Mouse (Mus musculus): ENCODE data around the gene Ccnc.

The Ccnc gene

DNA sequence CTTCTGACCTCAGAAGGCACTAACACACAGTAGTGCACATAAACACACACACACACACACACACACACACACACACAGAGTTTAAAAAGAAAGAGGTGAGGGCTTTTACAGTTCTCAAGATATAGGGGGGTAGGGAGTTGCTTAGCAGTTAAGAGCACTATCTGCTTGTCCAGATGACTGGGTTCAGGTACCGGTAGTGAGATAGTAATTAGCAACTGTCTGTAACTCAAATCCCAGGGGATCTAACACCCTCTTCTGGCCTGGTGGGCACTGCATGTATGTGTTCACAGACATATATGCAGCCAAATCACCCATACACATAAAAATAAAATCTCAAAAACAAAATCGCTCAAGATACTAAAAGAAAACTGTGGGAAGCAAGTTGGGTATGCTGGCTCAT lies 74.1 kb downstream of the Ccnc start:
- no peak for DNase-seq (ENCODE audit: low read depth, low spot score)

DNA sequence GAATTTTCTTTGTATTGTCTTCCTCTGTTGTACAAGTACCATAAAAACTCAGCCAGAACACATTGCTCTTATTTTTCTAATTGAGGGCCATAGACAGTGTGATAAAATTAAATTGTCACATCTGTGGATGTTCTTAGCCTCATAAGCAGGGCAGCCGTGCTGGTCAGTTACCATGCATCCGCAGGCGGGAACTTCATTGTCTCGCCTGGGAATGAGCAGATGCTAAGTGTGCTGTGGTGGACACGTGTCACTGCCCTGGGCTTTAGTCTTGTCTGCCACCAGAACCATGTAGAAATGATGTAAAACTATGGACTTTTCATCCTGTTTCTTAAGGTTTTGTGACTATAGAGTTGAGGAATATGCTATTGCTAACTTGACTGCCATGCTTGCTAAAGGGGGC lies 79.7 kb downstream of the Ccnc start:
- no peak for DNase-seq (ENCODE audit: low read depth, low spot score)

Measured in R1 (cell line).